Mouse (Mus musculus) left cerebral cortex, adult 2 months (tissue): ENCODE measurements at regions not wholly inside any gene's neighbourhood (a gene's known extent, or its start where the extent isn't known, plus 50 kb on each side); places are given as distances from the start of the nearest gene placed in this dataset.
"Not testable (repeated sequence)": the region's sequence is repeated elsewhere in the genome, so short reads cannot be mapped to it uniquely, and the experiment has no call there.

Experiments used
- DNase-seq, 2 experiments: peaks; one replicate each; pipeline ENCODE4 v3.0.0; 2021 to 2022; ENCODE audit warnings: low spot score in 2 of 2, mixed read lengths in 1 of 2; ENCODE audit errors: extremely low spot score in 1 of 2
- H3K27ac ChIP-seq: fragments of 200-600 bp; 2 replicates; pipeline ENCODE4 v1.8.1; 2022
- H3K4me3 ChIP-seq: fragments of 200-600 bp; 2 replicates; pipeline ENCODE4 v1.8.1; 2022
- CTCF ChIP-seq: fragments of 200-600 bp; IDR thresholded peaks from 2 replicates; pipeline ENCODE4 v1.8.1; 2022; ENCODE audit warnings: antibody characterized with exemption, mild to moderate bottlenecking, moderate library complexity
- intact Hi-C: fragments of 180-260 bp; cut with DNase I; formaldehyde crosslinking; loops from one replicate; pipeline ENCODE4 v1.15.1; 2025

DNA sequence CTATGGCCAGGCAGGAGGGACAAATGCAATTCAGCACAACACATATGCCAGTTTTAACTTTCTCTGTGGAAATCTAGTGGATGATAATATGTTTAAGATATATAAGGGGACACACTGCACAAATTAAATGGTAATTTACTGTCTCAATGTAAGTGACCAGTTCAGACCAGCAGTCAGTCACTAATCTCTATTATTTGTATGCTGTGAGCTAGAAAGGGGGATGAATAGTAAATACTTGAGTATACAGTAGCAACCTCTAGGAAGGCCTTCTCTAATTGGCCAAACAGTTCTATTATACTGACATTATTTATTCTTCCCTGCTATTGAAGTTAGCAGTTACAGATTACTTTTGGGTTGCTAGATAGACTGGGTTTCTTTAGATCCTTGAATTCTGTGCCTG is 391.2 kb downstream of the Fign start:
- H3K4me3 ChIP-seq = no peak overlapping the region
- no peak for DNase-seq
- no peak for TF ChIP-seq CTCF
- intact Hi-C loops = no loop called here
- H3K27ac ChIP-seq = no peak overlapping the region

DNA sequence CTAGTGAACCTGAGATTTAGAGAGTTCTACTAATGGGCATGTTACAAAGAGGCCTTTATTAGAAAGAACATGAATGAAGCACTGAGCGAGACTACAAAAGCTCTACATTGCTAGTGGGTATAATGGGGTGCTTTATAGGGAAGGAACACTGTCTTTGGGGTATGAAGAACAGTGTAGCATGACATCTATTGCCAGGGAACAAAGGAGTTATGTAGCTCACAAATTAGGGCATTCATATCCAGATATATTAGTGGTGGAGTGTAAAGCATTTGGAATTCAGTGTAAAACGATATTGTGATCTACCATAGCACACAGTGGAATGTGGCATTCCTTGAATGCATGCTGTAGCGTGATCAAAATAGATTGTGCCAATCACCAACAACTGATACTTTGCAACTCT is 391.7 kb downstream of the Fign start:
- TF ChIP-seq CTCF = no peak
- intact Hi-C loops = no loop called here

DNA sequence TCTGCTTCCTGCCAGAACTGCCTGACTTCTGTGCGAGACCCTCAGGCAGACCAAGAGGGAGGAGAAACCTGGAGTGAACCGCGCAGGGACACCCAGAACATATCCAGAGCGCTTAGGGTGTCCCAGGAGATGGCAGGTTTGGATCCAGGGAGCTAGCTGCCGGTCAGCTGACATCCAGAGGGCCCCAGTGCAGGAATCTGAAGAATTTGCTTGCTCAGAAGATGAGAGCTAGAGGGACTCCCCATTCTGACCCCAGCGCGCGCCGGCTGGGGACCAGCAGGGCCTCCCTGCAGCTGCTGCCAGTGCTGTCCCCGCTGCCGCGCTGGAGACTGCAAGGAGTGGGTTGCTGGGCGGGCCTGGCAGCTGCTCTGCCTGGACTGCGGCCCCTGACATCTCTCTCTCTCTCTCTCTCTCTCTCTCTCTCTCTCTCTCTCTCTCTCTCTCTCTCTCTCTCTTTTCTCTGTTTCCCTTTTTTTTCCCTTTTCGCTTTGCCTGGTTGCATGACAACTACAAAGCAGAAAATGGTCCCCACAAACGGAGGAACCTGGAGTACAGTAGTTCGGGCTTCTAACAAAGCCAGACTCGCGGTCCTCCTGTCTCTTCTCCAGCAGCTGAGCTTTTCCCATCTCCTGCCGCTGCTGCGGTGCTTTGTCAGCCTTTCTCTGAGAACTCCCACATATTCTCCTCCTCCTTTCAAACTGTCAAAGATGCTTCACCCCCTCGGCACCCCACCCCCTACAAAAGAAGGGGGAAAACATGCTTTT is 395.3 kb downstream of the Fign start:
- H3K4me3 ChIP-seq = peak overlapping the region; percentile 36
- 0 out of 2 replicates have a peak overlapping the region, but pooled peaks have one; percentile 8 for H3K27ac ChIP-seq
- DNase-seq = peak; percentile 24 to 38
- no peak for TF ChIP-seq CTCF
- intact Hi-C loops = loop anchor here (5.0 kb wide), 1 partner anchor 755 kb away; no protein-coding TSS in a partner anchor

More for the DNA sequence above, 391.7 kb downstream of the Fign start:
- no peak for DNase-seq
- Histone ChIP-seq H3K27ac (no peak overlapping the region), H3K4me3 (no peak overlapping the region)

DNA sequence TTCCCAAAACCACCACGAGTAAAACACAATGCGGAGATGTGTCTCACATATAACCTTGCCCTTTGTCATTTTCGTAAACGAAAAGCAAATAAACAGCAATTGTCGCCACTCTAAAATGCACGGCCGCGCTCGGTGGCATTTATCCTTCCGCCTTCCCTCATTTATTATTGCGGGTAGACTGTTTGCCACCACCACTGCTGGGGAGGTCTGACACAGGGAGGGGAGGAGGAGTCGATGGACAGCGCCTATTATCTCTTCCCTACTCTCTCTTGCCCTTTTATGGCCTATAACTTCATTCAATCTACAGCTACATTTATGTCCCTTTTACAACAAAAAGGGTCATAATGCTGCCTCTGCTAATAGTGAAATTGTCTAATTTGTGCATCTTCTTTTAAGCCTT is 396.0 kb downstream of the Fign start:
- no peak for TF ChIP-seq CTCF
- no peak for DNase-seq
- Histone ChIP-seq H3K4me3 (peak overlapping the region; percentile 36; the same call in 1 of the 2 replicates), H3K27ac (no peak overlapping the region)
- intact Hi-C loops = loop anchor here (5.0 kb wide), 1 partner anchor 755 kb away; no protein-coding TSS in a partner anchor

DNA sequence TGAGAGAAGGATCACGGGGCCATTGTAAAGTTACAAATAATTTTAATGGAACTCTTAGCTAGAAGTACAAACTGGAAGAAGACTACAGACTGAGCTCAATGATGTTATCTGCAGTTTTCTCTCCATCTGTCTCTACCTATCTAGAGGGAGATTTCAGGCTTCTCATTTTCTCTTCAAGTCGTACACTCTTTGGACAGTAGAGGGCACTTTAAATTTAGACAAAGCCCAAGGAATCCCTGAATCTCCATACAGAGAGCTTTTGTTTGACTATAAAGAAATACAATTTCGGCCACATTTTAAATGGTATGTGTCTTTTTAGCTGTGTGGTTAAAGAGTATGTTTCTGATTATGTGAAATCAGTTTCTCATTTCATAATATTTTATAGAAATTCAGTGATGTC is 397.6 kb downstream of the Fign start:
- Histone ChIP-seq H3K27ac (no peak overlapping the region), H3K4me3 (no peak overlapping the region)
- intact Hi-C loops = loop anchor here (1.0 to 5.0 kb wide), 2 partner anchors 757 to 1154 kb away; no protein-coding TSS in a partner anchor
- peak; percentile 68 for TF ChIP-seq CTCF
- no peak for DNase-seq

DNA sequence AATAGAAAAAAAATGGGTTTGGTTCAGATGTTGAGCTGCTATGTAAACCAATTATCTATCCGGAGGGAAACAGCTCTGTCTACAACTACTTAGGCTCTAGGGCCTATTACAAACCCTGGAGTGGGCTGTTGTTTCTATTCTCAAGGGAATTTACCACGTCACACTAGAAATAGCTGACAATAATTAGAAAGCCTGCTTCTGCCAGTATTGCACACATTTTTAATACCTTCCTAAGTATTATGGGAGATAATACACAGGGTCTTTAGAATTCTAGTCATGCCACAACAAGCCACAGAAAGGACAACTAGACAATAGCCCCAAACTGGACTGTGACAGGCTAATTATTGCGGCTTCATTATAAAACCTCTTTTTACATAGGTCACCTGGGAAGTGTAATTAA is 428.1 kb downstream of the Fign start:
- intact Hi-C loops = no loop called here
- H3K27ac ChIP-seq = no peak overlapping the region
- no peak for TF ChIP-seq CTCF

DNA sequence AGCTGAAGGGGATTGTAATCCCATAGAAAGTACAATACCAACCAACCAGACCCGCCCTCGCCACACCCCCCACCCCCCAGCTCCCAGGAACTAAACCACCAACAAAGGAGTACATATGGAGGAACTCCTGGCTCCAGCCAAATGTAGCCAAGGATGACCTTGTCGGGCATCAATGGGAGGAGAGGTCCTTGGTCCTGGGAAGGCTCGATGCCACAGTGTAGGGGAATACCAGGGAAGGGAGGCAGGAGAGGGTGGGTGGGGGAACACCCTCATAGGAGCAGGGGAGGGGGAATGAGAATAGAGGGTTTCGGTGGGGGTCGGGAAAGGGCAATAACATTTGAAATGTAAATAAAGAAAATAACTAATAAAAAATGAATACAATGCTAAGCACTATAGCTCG is 429.1 kb downstream of the Fign start:
- intact Hi-C loops = no loop called here
- TF ChIP-seq CTCF = no peak
- DNase-seq = no peak
- Histone ChIP-seq H3K27ac (no peak overlapping the region), H3K4me3 (no peak overlapping the region)

More for the DNA sequence above, 428.1 kb downstream of the Fign start:
- no peak for DNase-seq
- H3K4me3 ChIP-seq = no peak overlapping the region

DNA sequence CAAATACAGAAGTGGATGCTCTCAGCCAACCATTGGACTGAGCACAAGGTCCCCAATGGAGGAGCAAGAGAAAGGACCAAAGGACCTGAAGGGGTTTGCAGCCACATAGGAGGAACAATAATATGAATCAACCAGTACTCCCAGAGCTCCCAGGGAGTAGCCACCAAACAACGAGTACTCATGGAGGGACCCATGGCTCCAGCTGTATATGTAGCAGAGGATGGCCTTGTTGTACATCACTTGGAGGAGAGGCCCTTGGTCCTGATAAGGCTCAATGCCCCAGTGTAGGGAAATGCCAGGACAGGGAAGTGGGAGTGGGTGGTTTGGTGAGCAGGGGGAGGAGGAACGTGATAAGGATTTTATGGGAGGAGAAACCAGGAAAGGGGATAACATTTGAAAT is 437.9 kb downstream of the Fign start:
- DNase-seq, H3K27ac ChIP-seq, intact Hi-C loops, H3K4me3 ChIP-seq: not testable (repeated sequence)
